In the genomic region with DNA sequence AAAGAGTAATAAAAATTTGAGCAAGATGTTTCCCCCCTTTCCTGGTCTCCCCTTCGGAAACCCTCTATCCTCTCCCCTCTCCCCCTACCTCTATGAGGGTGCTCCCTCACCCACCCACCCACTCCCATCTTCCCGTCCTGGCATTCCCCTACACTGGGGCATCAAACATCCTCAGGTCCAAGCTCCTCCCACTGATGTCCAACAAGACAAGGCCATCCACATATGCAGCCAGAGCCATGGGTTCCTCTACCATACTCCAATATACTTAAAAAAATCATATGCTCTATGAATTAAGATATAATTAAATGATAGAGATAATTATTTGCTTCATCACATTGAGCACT, we compare ENCODE assay signal across 8 mouse cellular contexts.
DNase-seq lines count a peak whose midpoint lies in the region; ATAC-seq lines count a peak whose summit lies in the region.

No protein-coding gene starts in this region.

- WGBS in hindbrain, embryonic 10.5 days = 33% methylated on average over 2 of the region's 2 CpGs
- 31% methylated on average over 2 of the region's 2 CpGs for WGBS in midbrain, embryonic 12.5 days

- peak overlapping the region; percentile 50 for H3K4me2 ChIP-seq in midbrain, embryonic 12.5 days (replicated peaks)

- H3K9me3 ChIP-seq in hindbrain, embryonic 10.5 days = no peaks in the 10 kb centered on the region
- H3K9me3 ChIP-seq in midbrain, embryonic 12.5 days = no peaks in the 10 kb centered on the region

- no peak for DNase-seq in frontal cortex, postnatal 10 days (ENCODE audit: low spot score in 2 of 2)
- DNase-seq in A20 (ENCODE audit: low read depth, low spot score) (peak; percentile 14), MN1 (ENCODE audit: low spot score) (no peak)
- no peak for DNase-seq in hindbrain, embryonic 10.5 days (ENCODE audit: low spot score)
- DNase-seq in c-Kit-positive CD71-positive TER-119-positive erythroid progenitor cells, embryonic 14.5 days (ENCODE audit: low spot score) = no peak
- no peak for DNase-seq in layer of hippocampus, postnatal 14 days (ENCODE audit: low spot score in 2 of 2)

- H3K9ac ChIP-seq in midbrain, embryonic 12.5 days (replicated peaks) = no peak overlapping the region

- peak; percentile 59; the same call in 1 of the 2 replicates for ATAC-seq in frontal cortex, adult (ENCODE audit: low TSS enrichment)
- ATAC-seq in midbrain, embryonic 12.5 days (ENCODE audit: low FRiP score, low read depth) = peak; percentile 82

- no peaks in the 10 kb centered on the region for H3K27me3 ChIP-seq in hindbrain, embryonic 10.5 days (ENCODE audit: insufficient read depth, poor library complexity, severe bottlenecking)
- no peaks in the 10 kb centered on the region for H3K27me3 ChIP-seq in midbrain, embryonic 12.5 days

- H3K36me3 ChIP-seq in hindbrain, embryonic 10.5 days = no peaks in the 10 kb centered on the region
- no peaks in the 10 kb centered on the region for H3K36me3 ChIP-seq in midbrain, embryonic 12.5 days

- H3K27ac ChIP-seq in hindbrain, embryonic 10.5 days = 0 out of 2 replicates have a peak overlapping the region, but pooled peaks have one; percentile 40
- no peak overlapping the region for H3K27ac ChIP-seq in midbrain, embryonic 12.5 days (replicated peaks)

- no peaks in the 10 kb centered on the region for H3K4me1 ChIP-seq in hindbrain, embryonic 10.5 days (replicated peaks)
- 0 out of 2 replicates have a peak, but pooled peaks cover 2% of the 10 kb centered on the region for H3K4me1 ChIP-seq in midbrain, embryonic 12.5 days

- peak overlapping the region; percentile 40 for H3K4me3 ChIP-seq in hindbrain, embryonic 10.5 days
- peak overlapping the region; percentile 25; the same call in 1 of the 2 replicates for H3K4me3 ChIP-seq in midbrain, embryonic 12.5 days
